Mouse (Mus musculus): Measurements from ENCODE around the gene Rcan1.

DNA sequence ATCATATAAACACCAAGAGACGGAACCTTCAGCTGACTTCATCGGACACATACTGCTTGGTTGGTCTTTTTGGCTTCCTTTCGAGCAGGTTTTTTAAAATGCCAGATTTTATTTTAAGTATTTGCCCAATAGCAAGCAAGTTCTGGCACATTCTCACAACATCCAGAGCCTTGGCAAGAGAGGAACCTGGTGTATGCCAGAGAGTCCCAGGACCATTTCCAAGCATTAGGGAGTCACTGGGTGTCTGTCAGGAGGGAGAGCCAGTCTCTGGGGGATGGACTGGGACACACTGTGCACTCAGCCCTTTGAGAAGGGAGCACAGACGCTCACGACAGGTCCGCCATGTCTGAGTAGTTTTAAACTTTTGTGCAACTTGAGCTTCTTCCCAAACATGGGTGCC is 93.7 kb downstream of the Rcan1 start:
- no peak for TF ChIP-seq POLR2A (IDR thresholded peaks at IDR 0.05; ENCODE audit: low read depth, low read length)
- no peak for TF ChIP-seq CTCF (conservative IDR thresholded peaks at IDR 0.05; ENCODE audit: insufficient read depth, insufficient read length, low read depth, low read length)
